35 mouse cellular contexts compared by ENCODE assay signal in genomic region chr9:47700021-47700420, GRCm38 (mm10).
"Had no signal": no experiment of that assay in that cellular context is flagged by ENCODE, and none has a peak within 500 bp of the region (broad histone marks: within the 10 kb centered on the region; RNA-seq: fewer than 3 reads in every experiment).

No protein-coding gene starts in this region.

- H3K4me2 ChIP-seq: heart, embryonic 11.5 days; heart, embryonic 12.5 days; heart, embryonic 13.5 days; heart, embryonic 15.5 days; hindbrain, embryonic 12.5 days; hindbrain, embryonic 13.5 days; hindbrain, embryonic 14.5 days; hindbrain, embryonic 15.5 days; intestine, embryonic 15.5 days; kidney, embryonic 15.5 days had no signal

- H3K36me3 ChIP-seq: heart, embryonic 10.5 days; heart, embryonic 12.5 days; heart, embryonic 13.5 days; heart, embryonic 15.5 days; hindbrain, embryonic 12.5 days; hindbrain, embryonic 13.5 days; hindbrain, embryonic 15.5 days; intestine, embryonic 15.5 days; kidney, embryonic 15.5 days had no signal

- ATAC-seq: hindbrain, embryonic 16.5 days; hindbrain, postnatal 0 days; inflammation-experienced regulatory T-cells, adult 6 months; intestine, embryonic 15.5 days; intestine, embryonic 16.5 days; intestine, postnatal 0 days had no signal

- H3K9me3 ChIP-seq: heart, embryonic 10.5 days; heart, embryonic 12.5 days; heart, embryonic 13.5 days; heart, embryonic 15.5 days; hindbrain, embryonic 10.5 days; hindbrain, embryonic 12.5 days; hindbrain, embryonic 13.5 days; hindbrain, embryonic 15.5 days; intestine, embryonic 15.5 days; kidney, embryonic 15.5 days had no signal

- DNase-seq: heart, postnatal 10 days; heart, postnatal 14 days; heart, postnatal 36 days; heart, postnatal 4 days; kidney, adult 11 months; kidney, adult 18-20 months; kidney, adult 2 months; kidney, adult 8-10 months; kidney, adult 9 months; kidney, postnatal 10 days; kidney, postnatal 14 days; kidney, postnatal 25 days; kidney, postnatal 36 days; kidney, postnatal 4 days; layer of hippocampus, postnatal 36 days had no signal

- H3K27me3 ChIP-seq: hindbrain, embryonic 12.5 days; hindbrain, embryonic 13.5 days; hindbrain, embryonic 15.5 days; intestine, embryonic 15.5 days had no signal

- H3K4me1 ChIP-seq: intestine, embryonic 15.5 days; kidney, embryonic 15.5 days had no signal

- H3K4me3 ChIP-seq: heart, embryonic 10.5 days; heart, embryonic 12.5 days; heart, embryonic 13.5 days; heart, embryonic 15.5 days; hindbrain, embryonic 10.5 days; hindbrain, embryonic 12.5 days; hindbrain, embryonic 13.5 days; hindbrain, embryonic 15.5 days; intestine, embryonic 15.5 days; kidney, embryonic 15.5 days; layer of hippocampus, adult 2 months; left cerebral cortex, adult 2 months had no signal

- H3K27ac ChIP-seq: heart, embryonic 10.5 days; heart, embryonic 13.5 days; heart, embryonic 15.5 days; hindbrain, embryonic 10.5 days; hindbrain, embryonic 12.5 days; hindbrain, embryonic 13.5 days; hindbrain, embryonic 14.5 days; hindbrain, embryonic 15.5 days; hindbrain, postnatal 0 days; intestine, embryonic 15.5 days; kidney, embryonic 15.5 days; kidney, postnatal 0 days; layer of hippocampus, adult 2 months; left cerebral cortex, adult 2 months had no signal

- H3K9ac ChIP-seq: heart, embryonic 12.5 days; heart, embryonic 13.5 days; heart, embryonic 15.5 days; hindbrain, embryonic 12.5 days; hindbrain, embryonic 13.5 days; hindbrain, embryonic 14.5 days; hindbrain, embryonic 15.5 days; intestine, embryonic 15.5 days; kidney, embryonic 15.5 days had no signal
